Mouse (Mus musculus) NIH3T3 (cell line): ENCODE results near the gene 4930430A15Rik.

Source experiments
- DNase-seq: peaks from one replicate; pipeline ENCODE4 v3.0.0-alpha.2; 2012; ENCODE audit warnings: low read depth

Gene 4930430A15Rik

DNA sequence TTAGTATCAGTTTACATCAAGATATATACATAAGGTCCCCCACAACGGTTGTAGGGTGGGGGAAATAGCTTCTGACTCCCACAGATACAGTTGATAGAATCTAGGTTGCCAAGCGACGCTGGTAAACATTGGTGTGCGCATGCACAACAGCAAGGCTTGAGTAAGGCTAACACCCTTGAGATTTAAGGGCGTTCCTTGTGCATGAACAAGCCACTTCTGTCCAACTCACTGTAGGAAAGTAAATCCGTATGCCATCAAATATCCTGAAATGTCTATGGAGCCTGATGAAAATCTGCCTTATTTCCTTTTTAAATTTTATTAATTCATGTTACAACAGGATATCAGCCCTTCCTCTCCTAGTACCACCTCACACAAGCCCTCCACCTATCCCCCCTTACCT lies at the start of gene 4930430A15Rik:
Gene 4930430A15Rik, minus strand, starts transcription at position 101 of the 400 bp plus-strand sequence.
- no peak for DNase-seq

GRCm38 (mm10) chr2:111274006-111274405 lies 44.6 kb upstream of the 4930430A15Rik start, which contains the start of gene Olfr1277:
TSS of gene Olfr1277 (minus strand) at chr2:111274106.
- no peak for DNase-seq

DNA sequence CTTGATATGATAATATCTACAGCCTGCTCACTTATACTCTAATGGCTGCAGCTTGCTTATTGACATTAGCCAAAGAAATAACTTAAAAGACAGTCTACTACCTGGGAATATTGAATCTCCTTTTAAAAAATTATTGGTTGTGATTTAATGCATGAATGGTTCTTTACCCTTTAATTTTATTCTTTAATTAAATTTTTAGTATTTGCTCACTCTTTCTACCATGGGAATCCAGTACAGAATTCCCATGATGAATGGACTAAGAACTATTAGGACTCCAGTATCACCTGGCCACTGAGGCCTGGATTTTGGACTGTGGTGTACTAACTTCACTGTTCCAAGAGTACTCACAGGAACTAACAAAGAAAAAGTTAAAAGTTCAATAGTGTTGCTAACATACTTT lies 24.8 kb upstream of the 4930430A15Rik start, which contains the start of gene Olfr1276:
Gene Olfr1276, plus strand, starts transcription at position 301 of the 400 bp plus-strand sequence.
- DNase-seq, result no peak

DNA sequence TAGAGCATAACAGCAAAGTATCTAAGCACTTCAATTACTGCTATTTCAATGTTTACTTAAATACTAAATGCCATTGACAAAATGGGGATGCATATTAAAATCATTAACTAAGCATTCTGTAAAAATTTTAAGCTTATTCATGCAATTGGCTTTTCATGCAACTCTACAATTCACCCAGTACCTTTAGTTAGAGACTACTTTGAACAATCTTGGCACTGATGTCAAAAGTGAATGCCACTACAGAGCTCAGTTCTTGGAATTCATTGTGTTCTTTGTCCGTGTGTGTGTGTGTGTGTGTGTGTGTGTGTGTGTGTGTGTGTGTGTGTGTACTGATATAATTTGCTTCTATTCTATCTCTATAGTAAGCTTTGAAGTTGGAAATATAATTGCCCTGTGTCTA lies 5.8 kb upstream of the 4930430A15Rik start, which contains the start of gene Olfr1275:
Gene Olfr1275, minus strand, starts transcription at position 101 of the 400 bp plus-strand sequence.
- no peak for DNase-seq

- DNase-seq, result no peak
These were observed 47.3 kb downstream of the 4930430A15Rik start for GRCm38 (mm10) chr2:111182068-111182467.

DNA sequence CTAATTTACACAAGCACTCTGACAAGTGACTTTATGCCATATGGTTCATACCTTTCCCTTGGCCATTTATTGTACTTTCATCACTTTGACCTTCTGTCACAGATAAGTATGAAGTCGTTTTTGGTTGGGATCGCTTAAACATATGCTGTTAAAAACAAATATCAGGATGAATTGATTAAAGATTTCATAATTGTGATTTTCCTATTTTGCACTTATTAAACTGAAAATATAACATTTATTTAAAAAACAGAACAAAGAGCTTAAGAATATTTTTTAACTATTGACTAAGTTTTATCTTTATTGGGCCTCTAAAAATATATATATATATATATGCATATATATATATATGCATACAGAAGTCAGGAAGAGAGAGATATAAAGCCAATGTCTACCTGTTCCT lies 76.6 kb downstream of the 4930430A15Rik start, which contains the start of gene Gm15130:
Gene Gm15130, minus strand, starts transcription at position 101 of the 400 bp plus-strand sequence.
- no peak for DNase-seq

- DNase-seq, result no peak
These were observed 93.7 kb downstream of the 4930430A15Rik start for GRCm38 (mm10) chr2:111135739-111136138.
